Mouse (Mus musculus) liver, embryonic 15.5 days (tissue): ENCODE measurements around the gene Btbd8. TPM values are rescaled to one million over a fixed set of nuclear protein-coding genes. Genes with fewer than 3 reads are reported as not detected.

Source experiments
- ATAC-seq: fragments of 200-750 bp; cut with Nextera tagmentation; 2 replicates; pipeline ENCODE4 v1.8.0; 2017; ENCODE audit warnings: moderate number of reproducible peaks, mild to moderate bottlenecking, moderate library complexity; ENCODE audit not compliant: insufficient read depth
- H3K27ac ChIP-seq: fragments of 300-500 bp; sonication (generic); replicated peaks from 2 replicates; pipeline ENCODE4 v1.5.1; 2015; ENCODE audit warnings: mild to moderate bottlenecking, inconsistent platforms
- H3K27me3 ChIP-seq: fragments of 300-500 bp; sonication (generic); 2 replicates; pipeline ENCODE4 v1.6.1; 2015; ENCODE audit warnings: mild to moderate bottlenecking, inconsistent platforms
- H3K36me3 ChIP-seq: fragments of 300-500 bp; sonication (generic); replicated peaks from 2 replicates; pipeline ENCODE4 v1.6.1; 2015; ENCODE audit warnings: moderate library complexity, mild to moderate bottlenecking, inconsistent platforms
- H3K4me1 ChIP-seq: fragments of 300-500 bp; sonication (generic); replicated peaks from 2 replicates; pipeline ENCODE4 v1.6.1; 2015; ENCODE audit warnings: inconsistent platforms
- H3K4me2 ChIP-seq: fragments of 300-500 bp; sonication (generic); 2 replicates; pipeline ENCODE4 v1.6.1; 2015; ENCODE audit warnings: moderate library complexity, mild to moderate bottlenecking, inconsistent platforms
- H3K4me3 ChIP-seq: fragments of 300-500 bp; sonication (generic); replicated peaks from 2 replicates; pipeline ENCODE4 v1.5.1; 2015; ENCODE audit warnings: mild to moderate bottlenecking, inconsistent platforms
- H3K9ac ChIP-seq: fragments of 300-500 bp; sonication (generic); 2 replicates; pipeline ENCODE4 v1.6.1; 2015; ENCODE audit warnings: moderate library complexity, mild to moderate bottlenecking, inconsistent platforms
- H3K9me3 ChIP-seq: fragments of 300-500 bp; sonication (generic); replicated peaks from 2 replicates; pipeline ENCODE4 v1.6.1; 2016; ENCODE audit warnings: inconsistent platforms
- WGBS: fragments of 180-500 bp; shearing (Covaris S2); methylation state at CpG from one replicate; pipeline ENCODE4 v1.1.7; 2015; ENCODE audit warnings: mixed read lengths; ENCODE audit not compliant: insufficient replicate concordance; 5-methylcytosine and 5-hydroxymethylcytosine counted together
- polyA plus RNA-seq: library from polyadenylated mRNA; unstranded; fragments of >200 nt; fragmentation: Nextera tagmentation; extraction: Ambion mirVana; gene quantifications from 2 replicates; pipeline ENCODE4 v1.2.1, GENCODE M21; 2015

Btbd8 gene
- polyA plus RNA-seq, 1 experiment from 2014 or later: 1.2 TPM

DNA sequence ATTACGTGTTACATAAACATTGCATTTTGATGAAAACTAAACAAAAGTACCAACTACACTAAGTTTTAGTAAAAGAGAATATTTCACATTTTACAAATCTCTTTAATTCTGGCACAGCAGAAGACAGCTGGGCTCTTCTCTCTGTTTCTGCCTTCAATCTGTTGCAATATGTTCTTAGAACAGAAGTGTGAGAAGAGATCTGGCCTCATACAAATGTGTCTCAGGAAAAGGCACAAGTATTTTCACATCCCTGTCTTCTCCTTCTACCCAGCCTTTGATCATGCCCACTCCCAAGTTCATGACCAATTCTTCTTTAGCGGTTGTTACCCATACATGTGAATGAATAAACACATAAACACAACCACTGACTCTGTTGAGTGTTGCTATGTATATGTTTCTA is 22.7 kb upstream of the Btbd8 start:
- Histone ChIP-seq H3K9me3 (no peaks in the 10 kb centered on the region), H3K9ac (no peak overlapping the region), H3K36me3 (no peaks in the 10 kb centered on the region), H3K4me2 (no peak overlapping the region), H3K4me1 (no peaks in the 10 kb centered on the region), H3K27ac (no peak overlapping the region), H3K4me3 (no peak overlapping the region), H3K27me3 (no peaks in the 10 kb centered on the region)
- no peak for ATAC-seq
- WGBS: 63% methylated on average over 2 of the region's 2 CpGs

DNA sequence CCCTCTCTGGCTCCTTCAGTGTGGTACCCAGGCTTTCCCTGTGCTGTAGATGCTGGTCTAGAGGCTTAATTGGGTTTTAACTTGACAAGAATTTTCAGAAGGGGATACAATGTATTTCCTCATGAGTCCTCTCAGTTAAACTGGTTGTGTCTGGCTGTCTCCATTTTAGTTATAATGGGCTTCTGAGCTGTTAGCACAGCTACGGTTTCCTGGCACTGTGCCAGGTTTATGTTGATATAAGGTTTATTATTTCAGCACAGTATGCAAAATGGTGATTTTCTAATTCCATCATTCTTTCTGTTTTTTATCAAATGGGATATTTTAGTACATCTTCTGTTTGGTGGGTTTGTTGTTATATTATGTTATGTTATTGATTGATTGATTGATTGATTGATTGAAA is 16.1 kb upstream of the Btbd8 start:
- no peak overlapping the region for H3K4me2 ChIP-seq
- no peaks in the 10 kb centered on the region for H3K4me1 ChIP-seq
- no peaks in the 10 kb centered on the region for H3K27me3 ChIP-seq
- H3K4me3 ChIP-seq: no peak overlapping the region
- no peaks in the 10 kb centered on the region for H3K36me3 ChIP-seq
- no peak for ATAC-seq
- WGBS: 38% methylated on average over 1 of the region's 1 CpGs
- H3K9ac ChIP-seq: no peak overlapping the region
- H3K9me3 ChIP-seq: no peaks in the 10 kb centered on the region
- H3K27ac ChIP-seq: no peak overlapping the region

DNA sequence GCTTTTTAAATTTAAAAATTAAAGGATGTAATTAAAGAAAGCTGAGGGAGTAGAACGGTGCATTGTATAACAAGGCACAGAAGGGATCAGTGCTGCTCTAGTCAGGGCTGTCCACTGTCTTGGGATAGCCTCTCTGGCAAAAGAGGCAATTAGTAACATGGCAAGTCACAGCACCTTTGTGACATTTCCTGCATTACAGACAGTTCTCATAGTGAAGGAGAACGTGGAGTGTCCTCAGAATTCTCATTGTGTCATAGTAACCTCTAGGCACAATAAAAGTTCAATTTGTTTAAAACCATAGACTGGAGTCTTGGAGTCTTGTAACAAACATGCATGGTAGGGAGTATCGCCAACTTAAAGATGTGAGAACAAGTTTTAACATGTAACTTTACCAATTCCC is 6.5 kb upstream of the Btbd8 start, which contains the start of gene Lpcat2b:
Lpcat2b (plus strand) TSS at position 301 of the 400 bp plus-strand sequence.
- WGBS: 51% methylated on average over 3 of the region's 3 CpGs
- ATAC-seq: no peak
- Histone ChIP-seq H3K9ac (no peak within 1 kb of the TSS), H3K27ac (no peak within 1 kb of the TSS), H3K4me3 (no peak within 1 kb of the TSS), H3K27me3 (peaks cover 21% of the 10 kb centered on the region; the same call in 1 of the 2 replicates), H3K36me3 (no peaks in the 10 kb centered on the region), H3K4me2 (no peak within 1 kb of the TSS), H3K9me3 (no peaks in the 10 kb centered on the region), H3K4me1 (peaks cover 6% of the 10 kb centered on the region; the same call in 1 of the 2 replicates)

DNA sequence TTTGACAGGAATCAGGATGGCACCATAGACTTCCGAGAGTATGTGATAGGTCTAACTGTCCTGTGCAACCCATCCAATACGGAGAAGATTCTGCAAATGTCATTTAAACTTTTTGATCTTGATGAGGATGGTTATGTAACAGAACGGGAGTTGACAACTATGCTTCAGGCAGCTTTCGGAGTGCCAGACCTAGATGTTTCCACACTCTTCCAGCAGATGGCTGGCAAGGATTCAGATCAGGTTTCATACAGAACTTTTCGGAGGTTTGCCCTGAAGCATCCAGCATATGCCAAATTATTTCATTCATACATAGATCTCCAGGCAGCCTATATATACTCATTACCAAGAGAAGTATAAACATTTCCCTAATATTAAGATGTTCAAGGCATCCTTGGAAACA is 3.8 kb upstream of the Btbd8 start:
- ATAC-seq: no peak
- Histone ChIP-seq H3K36me3 (no peaks in the 10 kb centered on the region), H3K27ac (no peak overlapping the region), H3K4me1 (peaks cover 28% of the 10 kb centered on the region), H3K4me3 (no peak overlapping the region), H3K9me3 (no peaks in the 10 kb centered on the region), H3K27me3 (peaks cover 21% of the 10 kb centered on the region; the same call in 1 of the 2 replicates), H3K9ac (no peak overlapping the region), H3K4me2 (no peak overlapping the region)
- 58% methylated on average over 5 of the region's 5 CpGs for WGBS

DNA sequence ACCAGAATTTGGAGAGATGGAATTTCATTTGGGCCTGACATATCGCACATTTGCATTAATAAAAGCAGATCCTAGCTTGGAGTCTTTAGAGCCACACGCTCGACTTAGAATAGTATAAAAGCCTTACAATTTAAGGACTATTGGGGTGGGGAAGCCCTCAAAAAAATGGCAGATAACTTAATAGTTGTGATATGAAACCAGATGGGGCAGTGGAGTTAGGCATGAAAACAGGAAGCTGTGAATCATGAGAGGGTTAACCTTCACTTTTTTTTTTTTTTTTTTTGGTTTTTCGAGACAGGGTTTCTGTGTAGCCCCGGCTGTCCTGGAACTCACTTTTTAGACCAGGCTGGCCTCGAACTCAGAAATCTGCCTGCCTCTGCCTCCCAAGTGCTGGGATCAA is 1.6 kb upstream of the Btbd8 start:
- no peak overlapping the region for H3K4me3 ChIP-seq
- WGBS: 62% methylated on average over 6 of the region's 6 CpGs
- peaks cover 36% of the 10 kb centered on the region for H3K4me1 ChIP-seq
- H3K27me3 ChIP-seq: peaks cover 21% of the 10 kb centered on the region; the same call in 1 of the 2 replicates
- no peak overlapping the region for H3K4me2 ChIP-seq
- no peak for ATAC-seq
- no peak overlapping the region for H3K9ac ChIP-seq
- no peaks in the 10 kb centered on the region for H3K9me3 ChIP-seq
- H3K36me3 ChIP-seq: no peaks in the 10 kb centered on the region
- H3K27ac ChIP-seq: peak overlapping the region; percentile 92; the same call in 1 of the 2 replicates

DNA sequence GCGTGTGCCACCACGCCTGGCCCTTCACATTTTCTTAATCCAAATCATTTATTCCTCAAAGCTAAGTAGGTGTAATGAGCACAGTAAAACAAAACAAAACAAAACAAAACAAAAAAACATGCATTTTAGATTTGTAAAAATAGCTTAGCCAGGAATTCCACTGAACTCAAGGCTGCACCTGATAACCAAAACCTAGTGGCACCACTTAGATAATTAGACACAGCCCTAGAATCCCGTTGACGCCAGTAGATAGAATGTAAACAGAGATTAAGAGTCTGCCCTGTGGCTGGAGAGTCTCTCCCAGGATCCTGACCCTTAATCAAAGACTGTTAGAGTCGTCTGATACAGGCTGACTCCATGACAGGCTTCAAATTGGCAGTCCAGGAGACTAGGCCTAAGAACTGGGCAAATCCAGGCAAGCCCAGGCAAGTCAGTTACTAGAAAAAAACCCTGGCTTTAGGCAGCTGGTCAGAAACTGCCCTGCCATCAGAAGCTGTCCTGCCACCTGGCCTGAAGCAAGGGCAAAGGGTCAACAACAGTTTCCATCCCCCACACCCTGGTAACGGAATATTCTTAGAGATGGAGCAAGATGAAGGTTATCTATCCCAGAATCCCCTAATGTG is 1.1 kb upstream of the Btbd8 start:
- Histone ChIP-seq H3K9ac (peak overlapping the region; percentile 7; the same call in 1 of the 2 replicates), H3K27ac (peak overlapping the region; percentile 92), H3K4me3 (no peak overlapping the region), H3K9me3 (no peaks in the 10 kb centered on the region), H3K4me2 (peak overlapping the region; percentile 78; the same call in 1 of the 2 replicates), H3K4me1 (peaks cover 38% of the 10 kb centered on the region), H3K36me3 (no peaks in the 10 kb centered on the region), H3K27me3 (peaks cover 21% of the 10 kb centered on the region; the same call in 1 of the 2 replicates)
- no peak for ATAC-seq
- 54% methylated on average over 6 of the region's 6 CpGs for WGBS

DNA sequence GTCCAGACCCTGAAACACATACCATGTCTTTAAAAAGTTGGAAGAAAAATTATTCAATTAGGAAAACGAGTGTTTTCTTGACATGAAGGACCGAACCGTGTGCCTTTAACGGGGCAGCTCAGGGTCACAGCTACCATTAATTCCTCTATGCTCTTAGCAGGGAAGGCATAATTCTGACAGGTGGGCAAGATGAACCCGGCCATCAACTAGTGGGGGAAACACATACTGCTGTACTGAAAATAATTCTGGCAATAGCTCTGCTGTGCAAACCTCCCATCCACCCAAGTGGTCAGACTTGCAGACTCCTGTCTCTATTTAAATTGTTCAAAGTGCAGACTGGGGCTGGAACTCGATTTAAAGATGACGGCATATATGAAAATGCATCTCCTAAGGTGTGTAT is 556 bp downstream of the Btbd8 start:
- Histone ChIP-seq H3K4me2 (peak overlapping the region; percentile 78), H3K27ac (peak overlapping the region; percentile 92), H3K27me3 (peaks cover 16% of the 10 kb centered on the region; the same call in 1 of the 2 replicates), H3K36me3 (no peaks in the 10 kb centered on the region), H3K9me3 (no peaks in the 10 kb centered on the region), H3K9ac (peak overlapping the region; percentile 96), H3K4me1 (peaks cover 41% of the 10 kb centered on the region), H3K4me3 (peak overlapping the region; percentile 85)
- ATAC-seq: no peak
- 20% methylated on average over 7 of the region's 7 CpGs for WGBS

DNA sequence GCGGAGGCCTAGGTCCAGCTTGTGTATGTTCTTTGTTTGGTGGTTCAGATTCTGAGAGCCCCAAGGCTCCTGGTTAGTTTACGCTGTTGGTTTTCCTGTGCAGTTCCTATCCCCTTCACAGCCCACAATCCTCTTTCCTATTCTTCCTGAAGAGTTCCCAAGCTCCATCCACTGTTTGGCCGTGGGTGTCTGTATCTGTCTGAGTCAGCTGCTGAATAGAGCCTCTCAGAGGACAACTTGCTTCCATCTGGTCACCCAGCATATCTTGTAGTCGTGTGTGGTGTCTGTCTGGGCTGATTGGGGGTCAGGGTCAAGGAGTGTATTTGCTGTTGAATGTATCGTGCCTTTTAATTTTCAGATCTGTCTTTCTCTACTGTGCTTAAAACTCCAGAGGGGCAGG is 4.1 kb downstream of the Btbd8 start:
- no peaks in the 10 kb centered on the region for H3K36me3 ChIP-seq
- H3K27ac ChIP-seq: no peak overlapping the region
- H3K27me3 ChIP-seq: no peaks in the 10 kb centered on the region
- H3K9me3 ChIP-seq: no peaks in the 10 kb centered on the region
- ATAC-seq: no peak
- H3K4me2 ChIP-seq: no peak overlapping the region
- H3K4me1 ChIP-seq: peaks cover 29% of the 10 kb centered on the region
- 57% methylated on average over 5 of the region's 5 CpGs for WGBS
- H3K9ac ChIP-seq: no peak overlapping the region
- H3K4me3 ChIP-seq: no peak overlapping the region

DNA sequence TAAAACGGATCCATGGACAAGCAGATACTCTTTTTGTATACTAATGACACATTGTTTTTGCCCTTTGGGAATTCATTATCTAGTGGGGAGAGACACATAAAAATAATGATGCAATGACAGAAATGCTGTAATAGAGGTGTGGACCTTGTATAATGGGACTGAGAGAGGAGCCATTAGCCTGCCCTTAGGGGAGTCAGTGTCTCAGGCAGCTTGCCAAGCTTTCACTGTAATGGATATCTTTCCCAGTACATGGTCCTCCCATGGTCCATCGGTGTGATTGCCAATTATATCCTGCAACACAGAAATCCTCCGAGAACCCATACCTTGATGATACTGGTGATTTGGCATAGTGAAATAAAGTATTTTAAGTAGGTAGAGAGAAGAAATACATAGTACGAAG is 6.5 kb downstream of the Btbd8 start:
- no peak overlapping the region for H3K27ac ChIP-seq
- no peak for ATAC-seq
- no peaks in the 10 kb centered on the region for H3K36me3 ChIP-seq
- no peak overlapping the region for H3K4me3 ChIP-seq
- WGBS: 69% methylated on average over 4 of the region's 4 CpGs
- H3K4me1 ChIP-seq: peaks cover 11% of the 10 kb centered on the region
- H3K27me3 ChIP-seq: no peaks in the 10 kb centered on the region
- no peak overlapping the region for H3K4me2 ChIP-seq
- H3K9ac ChIP-seq: no peak overlapping the region
- H3K9me3 ChIP-seq: no peaks in the 10 kb centered on the region

DNA sequence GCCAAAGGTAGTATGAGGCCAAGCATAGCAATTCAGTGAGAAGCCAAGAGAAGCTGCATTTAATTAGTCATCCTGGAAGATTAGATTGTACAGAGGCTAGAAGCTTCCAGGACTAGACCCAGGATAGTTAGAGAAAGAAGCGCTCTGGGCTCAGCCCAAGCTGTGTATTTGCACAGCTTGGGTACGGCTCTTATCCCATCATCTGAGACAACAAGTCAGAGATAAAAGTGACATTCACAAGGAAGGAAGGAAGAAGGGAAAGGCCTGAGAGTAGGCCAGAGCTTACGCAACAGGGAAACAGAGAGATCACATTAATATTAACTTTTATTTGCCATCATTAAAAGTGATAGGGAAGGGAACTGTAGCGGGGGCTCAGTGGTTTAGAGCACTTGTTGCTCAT is 10.2 kb downstream of the Btbd8 start:
- no peaks in the 10 kb centered on the region for H3K9me3 ChIP-seq
- H3K36me3 ChIP-seq: peaks cover 4% of the 10 kb centered on the region; the same call in 1 of the 2 replicates
- WGBS: 65% methylated on average over 4 of the region's 4 CpGs

DNA sequence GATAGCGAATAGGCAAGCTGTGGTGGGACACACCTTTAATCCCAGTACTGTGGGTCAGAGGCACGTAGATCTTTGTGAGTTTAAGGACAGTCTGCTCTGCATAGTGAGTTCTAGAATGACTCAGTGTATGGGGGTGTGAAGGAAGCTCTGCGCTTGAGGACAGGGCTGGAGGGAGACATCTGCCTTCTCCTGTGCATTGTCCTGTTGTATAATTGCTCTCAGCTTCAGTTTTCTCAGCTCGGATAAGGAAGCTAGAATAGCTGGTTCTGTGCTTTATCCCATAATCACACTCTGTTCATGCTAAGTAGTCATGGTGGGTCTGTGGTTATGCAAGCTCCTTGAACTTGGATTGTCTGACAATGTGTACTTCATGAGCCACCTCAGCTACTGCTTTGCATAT is 11.0 kb downstream of the Btbd8 start:
- no peak overlapping the region for H3K4me3 ChIP-seq
- WGBS: 77% methylated on average over 4 of the region's 4 CpGs
- ATAC-seq: no peak

More for the DNA sequence above, 10.2 kb downstream of the Btbd8 start:
- Histone ChIP-seq H3K4me3 (no peak overlapping the region), H3K27me3 (no peaks in the 10 kb centered on the region), H3K27ac (no peak overlapping the region), H3K4me2 (no peak overlapping the region), H3K9ac (no peak overlapping the region), H3K4me1 (no peaks in the 10 kb centered on the region)
- ATAC-seq: no peak

DNA sequence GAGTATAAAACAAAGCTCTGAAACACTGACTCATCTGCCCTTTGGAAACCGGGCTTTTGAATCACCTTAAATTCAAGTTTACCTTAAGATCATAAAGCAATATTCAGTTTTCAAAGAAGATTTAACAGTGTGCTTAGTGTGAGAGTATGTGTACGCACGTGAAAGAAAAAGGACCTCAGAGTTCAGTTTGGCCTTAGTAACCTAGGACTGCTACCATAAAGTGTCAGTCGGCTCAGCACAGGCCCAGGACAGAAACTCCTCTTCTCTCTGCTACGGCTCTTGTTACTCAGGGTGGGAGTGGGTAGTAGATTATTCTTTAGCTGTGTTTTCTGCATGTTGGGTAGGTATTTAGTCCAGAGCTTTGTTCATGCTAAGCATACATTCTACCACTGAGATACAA is 11.8 kb downstream of the Btbd8 start:
- H3K9me3 ChIP-seq: no peaks in the 10 kb centered on the region
- 74% methylated on average over 5 of the region's 5 CpGs for WGBS

More for the DNA sequence above, 11.0 kb downstream of the Btbd8 start:
- Histone ChIP-seq H3K4me2 (no peak overlapping the region), H3K27ac (no peak overlapping the region), H3K27me3 (no peaks in the 10 kb centered on the region), H3K9ac (no peak overlapping the region), H3K4me1 (no peaks in the 10 kb centered on the region), H3K36me3 (peaks cover 4% of the 10 kb centered on the region; the same call in 1 of the 2 replicates), H3K9me3 (no peaks in the 10 kb centered on the region)

More for the DNA sequence above, 11.8 kb downstream of the Btbd8 start:
- no peak overlapping the region for H3K4me3 ChIP-seq
- no peak for ATAC-seq
- H3K36me3 ChIP-seq: peaks cover 4% of the 10 kb centered on the region; the same call in 1 of the 2 replicates
- no peak overlapping the region for H3K27ac ChIP-seq
- H3K9ac ChIP-seq: no peak overlapping the region
- H3K27me3 ChIP-seq: no peaks in the 10 kb centered on the region
- H3K4me1 ChIP-seq: no peaks in the 10 kb centered on the region
- H3K4me2 ChIP-seq: no peak overlapping the region
